Mouse (Mus musculus) lung, postnatal 10 days (tissue): ENCODE measurements at regions not wholly inside any gene's neighbourhood (a gene's known extent, or its start where the extent isn't known, plus 50 kb on each side); places are given as distances from the start of the nearest gene placed in this dataset.

Experiments used
- DNase-seq: peaks from one replicate; pipeline ENCODE4 v3.0.0; 2021

DNA sequence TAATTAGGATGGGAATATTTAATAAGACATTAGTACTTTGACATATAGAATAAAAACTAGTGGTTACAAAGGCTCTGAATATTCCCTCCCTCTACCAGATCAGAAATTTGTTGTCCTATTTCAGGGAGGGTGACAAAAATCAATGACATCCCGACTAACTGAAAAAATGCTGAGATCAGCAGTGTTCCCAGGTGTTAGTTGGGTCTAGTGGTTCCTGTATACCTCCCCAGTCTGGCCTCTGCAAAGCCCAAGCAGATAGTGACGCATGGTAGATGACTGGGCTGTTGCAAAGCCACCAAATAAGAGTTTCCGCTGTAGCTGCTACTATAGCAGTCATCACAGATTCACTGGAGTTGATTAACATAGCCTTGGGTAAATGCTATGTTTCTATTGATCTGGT is 59.9 kb upstream of the Gm4791 start:
- no peak for DNase-seq

DNA sequence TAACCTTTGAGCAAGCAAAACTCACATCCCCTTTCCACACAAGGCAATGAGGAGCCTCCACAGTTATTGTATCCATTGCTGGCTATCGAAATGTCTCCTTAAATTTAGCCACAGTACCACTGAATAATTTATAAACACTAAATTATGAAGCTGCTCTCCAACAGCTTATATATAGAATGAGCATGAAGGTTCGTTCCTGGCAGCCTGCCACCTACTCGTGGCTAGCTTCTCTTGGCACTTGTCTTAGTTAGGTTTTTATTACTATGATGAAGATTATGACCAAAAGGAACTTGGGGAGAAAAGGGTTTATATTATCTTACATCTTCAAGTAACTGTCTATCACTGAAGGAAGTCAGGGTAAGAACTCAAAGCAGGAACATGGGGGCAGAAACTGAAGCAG is 72.9 kb upstream of the Gm4791 start:
- DNase-seq: no peak

DNA sequence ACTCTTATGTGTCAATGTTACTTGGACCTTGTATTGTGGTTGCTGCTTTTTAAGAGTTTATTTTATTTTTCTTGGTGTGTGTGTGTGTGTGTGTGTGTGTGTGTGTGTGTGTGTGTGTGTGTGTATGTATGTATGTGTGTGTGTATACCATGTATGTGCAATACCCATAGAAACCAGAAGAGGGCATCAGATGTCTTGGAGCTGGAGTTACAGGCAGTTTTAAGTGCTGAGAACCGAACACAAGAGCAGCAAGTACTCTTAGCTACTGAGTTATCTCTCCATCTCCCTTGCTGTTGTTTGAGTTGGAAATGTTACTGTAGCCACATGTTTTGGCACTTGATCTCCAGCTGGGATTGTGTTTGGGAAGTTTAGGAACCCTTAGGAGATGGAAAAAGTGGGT is 78.5 kb upstream of the Gm4791 start:
- DNase-seq: no peak

DNA sequence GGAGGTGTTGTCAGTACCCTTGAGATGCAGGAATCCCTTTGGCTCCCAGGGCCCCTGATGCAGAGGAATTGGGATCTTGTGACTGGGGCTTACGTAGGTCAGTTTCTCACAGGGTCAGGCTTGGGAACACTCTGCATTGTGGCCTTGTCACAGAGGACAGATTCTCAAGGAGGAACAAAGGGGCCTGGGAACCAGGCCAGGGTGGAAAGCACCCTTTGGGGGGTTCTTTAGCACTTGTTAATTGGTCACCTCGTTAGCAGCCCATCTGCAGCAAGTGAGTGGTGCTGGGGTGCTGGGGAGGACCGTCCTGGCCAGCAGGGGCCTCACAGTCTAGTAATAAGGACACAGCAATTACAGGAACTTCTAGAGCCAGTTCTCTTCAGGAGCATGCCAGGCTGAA is 85.3 kb upstream of the Gm4791 start:
- peak; percentile 2 for DNase-seq

DNA sequence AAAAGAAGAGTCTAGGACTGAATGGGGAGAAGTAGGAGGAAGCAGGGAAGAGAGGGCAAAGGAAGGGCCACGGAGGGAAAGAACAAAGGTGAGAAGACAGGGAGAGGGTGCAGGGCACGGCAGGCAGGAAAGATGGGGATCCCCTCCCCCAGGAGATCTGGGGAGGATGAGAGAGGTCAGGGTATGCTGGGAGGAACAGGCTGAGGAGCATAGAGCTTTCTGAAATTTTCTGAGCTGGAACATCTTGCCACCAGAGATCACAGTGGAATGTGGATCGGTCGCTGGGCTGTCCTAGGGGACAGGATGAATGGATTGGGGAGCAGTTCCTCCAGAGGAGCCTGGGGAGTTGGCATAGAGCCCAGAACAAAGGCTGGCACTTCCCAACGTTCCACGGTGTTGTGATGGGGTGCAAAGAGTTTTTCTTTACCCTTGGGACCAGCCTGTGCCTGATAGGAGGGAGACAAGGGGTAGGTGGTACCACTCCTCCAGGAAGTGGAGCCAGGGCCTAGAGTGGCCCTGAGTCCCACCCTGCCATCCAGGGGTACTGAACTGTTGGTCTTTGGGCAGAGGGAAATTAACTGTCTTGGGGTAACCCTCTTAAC is 89.0 kb upstream of the Gm4791 start:
- DNase-seq: peak; percentile 30

DNA sequence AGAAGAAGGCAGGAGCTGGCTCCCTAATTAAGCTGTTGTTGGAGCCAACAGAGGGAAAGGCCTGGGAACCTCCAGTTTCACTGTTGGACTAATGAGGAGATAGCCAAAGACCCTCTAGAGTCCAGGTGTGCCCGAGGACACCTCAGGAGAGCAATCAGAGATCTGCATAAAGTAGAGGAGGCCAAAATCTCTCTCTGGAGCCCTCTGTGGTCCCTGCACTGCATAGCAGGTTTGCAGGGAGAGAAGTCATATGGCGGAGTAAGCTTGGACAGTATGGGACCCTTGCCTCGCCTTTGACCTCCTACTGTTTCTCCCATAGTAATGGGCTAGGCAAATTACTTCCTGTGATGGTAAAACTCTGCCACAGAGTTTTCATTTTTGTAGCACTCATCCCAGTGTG is 93.5 kb upstream of the Gm4791 start:
- DNase-seq: no peak

DNA sequence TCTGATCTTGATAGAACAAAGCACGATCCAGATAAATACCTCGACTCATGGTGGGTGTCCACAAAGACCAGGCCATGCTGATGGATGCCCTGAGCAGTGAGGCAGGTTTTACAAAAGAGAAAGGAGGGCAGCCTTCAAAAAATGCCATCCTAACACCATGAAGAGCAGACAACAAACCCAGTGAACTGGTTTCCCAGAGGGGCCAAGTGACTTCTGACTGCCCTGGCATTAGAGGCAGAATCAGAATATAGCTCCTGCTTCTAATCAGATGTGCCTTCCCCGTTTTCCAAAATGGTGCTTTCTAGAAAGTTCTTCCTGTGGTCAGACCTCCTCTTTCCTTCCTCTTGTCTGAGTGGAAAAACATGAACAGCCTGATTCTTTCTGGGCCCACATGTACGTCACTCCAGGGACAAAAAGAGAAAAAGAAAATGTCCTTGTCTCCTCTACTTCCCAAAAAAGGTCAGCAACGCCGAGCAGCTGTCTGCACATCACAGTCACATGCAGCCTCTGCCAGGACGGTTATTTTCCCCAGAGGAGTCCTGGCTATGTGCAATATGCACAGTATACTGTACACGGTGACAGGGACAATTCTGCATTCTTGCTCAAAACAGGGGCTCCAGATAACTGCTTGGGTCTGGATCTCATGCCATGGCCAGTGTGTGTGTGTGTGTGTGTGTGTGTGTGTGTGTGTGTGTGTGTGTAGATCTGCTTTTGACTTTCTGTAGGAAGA is 94.9 kb upstream of the Gm4791 start:
- DNase-seq: peak; percentile 26

DNA sequence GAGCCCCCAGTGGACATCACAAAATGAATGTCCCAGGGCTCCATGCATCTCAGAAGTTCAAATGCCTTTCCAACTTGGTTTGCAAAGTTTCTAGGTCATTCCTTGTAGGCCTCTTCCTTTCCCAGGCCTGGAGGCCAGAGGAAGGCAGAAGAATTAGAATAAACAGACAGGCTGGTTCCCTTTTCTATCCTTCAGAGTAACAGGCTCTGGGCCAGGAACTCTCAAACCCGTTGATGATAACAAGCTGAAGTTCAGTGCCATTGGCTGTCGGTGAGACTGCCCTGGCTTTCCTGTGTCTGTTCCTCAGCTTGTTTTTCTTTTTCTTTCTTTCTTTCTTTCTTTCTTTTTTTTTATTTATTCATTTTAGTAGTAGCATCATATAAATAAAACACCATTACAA is 99.3 kb upstream of the Gm4791 start:
- DNase-seq: no peak

DNA sequence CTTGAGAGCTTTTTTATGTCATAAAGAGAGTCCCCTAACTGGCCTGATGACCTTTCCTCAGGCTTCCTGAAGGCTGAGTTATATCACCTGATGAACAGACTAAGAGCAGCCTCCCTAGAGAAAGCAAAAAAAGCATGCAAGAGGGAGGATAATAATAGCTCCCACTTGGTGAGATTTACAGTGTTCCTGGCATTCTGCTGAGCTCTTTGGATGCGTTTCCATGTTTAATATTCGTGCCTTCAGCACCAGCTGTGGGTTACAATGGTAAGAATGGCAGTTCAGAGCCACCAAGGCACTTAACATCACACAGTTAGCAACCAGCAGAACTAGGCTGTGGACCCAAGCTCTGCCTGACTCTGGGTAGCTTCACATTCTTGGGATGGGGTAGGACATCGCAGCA is 100.4 kb upstream of the Gm4791 start:
- no peak for DNase-seq

DNA sequence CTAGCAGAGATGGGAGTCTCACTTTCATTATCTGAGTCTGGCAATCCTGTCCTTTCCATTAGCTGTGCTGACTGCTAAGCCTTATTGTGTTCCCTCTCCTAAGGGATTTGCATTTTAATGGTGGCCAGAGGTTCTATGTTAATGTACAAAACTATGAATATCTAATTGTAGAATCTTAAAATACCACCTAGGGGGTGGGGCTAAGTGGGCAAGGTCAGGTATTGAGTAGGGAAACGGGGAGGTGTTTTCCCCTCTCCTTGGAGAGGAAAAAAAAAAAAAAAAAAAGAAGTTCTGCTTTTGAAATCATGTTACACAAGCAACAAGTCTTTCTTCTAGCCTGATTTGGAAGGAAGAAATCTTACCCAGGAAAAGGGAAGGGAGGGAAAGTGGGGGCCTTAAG is 106.7 kb upstream of the Gm4791 start:
- DNase-seq: no peak

DNA sequence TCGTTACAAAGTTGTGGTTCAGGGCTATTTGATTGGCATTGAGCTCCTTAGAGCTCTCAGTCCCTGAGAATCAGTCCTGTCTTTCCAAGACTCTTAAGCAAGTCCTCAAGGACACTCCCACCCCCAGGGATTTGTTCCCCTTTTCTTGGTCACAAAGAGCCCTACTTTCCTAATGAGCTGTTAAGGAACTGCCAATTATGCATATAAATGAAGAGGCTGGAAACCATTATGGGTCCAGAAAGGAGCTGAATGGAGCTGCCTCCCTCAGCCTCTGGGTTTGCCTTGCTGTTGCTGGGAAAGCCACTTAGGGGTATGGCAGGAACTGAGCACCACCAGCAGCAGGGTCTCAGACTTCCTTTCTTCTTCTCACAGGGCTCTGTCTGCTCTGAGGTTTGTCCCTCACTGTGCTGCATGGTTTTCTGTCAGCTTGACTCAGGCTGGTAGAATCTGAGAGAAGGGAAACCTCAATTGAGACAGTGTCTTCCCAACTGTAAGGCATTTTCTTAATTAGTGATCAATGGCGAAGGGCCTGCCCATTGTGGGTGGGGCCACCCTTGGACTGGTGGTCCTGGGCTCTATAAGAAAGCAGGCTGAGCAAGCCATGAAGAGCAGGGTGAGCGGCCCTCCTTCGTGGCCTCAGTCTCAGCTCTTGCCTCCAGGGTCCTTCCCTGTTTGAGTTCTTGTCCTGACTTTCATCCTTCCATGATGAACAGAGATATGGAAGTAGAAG is 108.4 kb upstream of the Gm4791 start:
- no peak for DNase-seq

DNA sequence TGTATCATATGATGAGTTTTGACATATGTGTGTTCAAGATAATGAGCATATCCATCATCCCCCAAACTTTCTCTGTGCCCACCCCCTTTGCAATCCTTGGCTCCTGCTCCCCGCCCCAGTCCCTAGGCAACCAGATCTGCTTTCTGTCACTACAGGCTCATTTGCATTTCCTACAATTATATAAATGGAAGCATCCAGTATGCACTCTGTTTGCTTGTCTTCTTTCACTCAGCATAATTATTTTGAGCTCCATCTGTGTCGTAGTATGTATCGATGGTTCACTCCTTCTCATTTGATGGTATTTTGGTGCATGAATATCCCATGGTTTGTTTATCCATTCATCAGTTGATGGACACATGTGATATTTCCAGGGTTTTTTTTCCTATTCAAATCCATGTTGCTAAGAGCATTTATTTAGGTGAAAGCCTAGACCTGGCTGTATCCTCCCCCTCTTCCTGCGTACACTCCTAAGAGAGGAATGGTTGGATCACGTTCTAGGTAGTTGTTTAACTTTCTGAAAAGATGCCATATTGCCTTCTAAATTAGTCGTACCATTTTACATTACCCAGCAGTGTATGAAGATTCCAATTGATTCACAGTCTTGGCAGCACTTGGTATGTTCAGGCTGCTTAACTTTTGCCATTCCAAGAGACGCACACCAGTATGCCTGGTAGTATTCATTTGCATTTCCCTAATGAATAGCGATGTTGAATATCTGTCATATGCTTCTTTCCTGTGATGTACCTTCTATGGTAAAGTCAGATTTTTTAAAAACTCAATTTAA is 127.1 kb upstream of the Gm4791 start:
- no peak for DNase-seq

DNA sequence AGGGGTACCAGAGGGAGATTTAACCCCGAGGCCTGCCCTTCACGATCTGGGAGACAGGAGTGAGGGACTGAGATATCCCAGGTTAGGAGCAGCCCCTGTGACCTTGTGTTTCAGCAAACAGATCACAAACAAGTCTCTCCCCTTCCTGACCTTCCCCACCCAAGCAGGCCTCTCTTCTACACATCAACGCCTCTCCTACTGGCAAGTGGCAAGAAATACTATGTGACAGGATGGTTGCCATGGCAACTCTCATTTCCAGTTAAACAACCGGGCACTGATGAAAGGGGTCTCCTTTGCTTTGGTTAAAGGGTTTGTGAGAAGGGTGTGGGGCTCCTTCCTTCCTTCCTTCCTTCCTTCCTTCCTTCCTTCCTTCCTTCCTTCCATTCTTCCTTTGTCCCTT is 134.6 kb upstream of the Gm4791 start:
- DNase-seq: no peak

DNA sequence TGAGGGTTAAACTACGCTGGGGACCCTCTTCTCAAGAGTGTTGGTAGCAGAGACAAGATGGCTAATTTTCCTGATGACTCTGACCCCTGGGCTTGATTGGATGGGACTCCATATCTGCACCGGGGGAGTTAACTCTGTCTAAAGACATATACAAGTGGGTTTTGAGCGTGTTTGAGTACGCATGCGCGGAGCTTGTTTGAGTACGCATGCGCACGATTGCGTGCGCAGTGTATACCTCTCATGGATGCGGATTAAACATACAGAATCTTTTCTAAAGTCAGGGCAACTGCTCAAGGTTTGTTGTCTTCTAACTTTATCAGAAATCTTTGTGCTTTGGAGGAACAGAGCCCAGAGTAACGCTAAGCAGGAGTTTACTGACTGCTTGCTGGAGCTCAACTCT is 146.8 kb upstream of the Gm4791 start:
- DNase-seq: no peak

DNA sequence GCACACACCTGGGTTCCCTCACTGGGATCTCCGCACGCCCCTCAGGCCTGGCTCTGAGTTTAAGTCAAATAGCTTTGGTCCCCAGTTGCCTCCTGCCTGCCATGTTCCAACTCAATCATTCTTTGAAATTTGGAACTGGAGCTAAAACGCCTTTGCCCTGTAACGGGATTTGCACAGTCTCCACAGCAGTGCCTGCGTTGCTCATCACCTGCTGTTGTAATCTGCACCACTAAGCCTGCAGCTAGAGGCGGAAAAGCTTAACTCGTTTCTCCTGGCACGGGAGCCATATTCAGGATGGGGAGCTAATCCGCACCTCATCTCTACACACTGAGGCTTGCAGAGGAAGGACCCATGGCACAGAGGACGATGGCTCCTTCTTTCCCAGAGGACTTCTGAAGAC is 147.2 kb upstream of the Gm4791 start:
- no peak for DNase-seq

DNA sequence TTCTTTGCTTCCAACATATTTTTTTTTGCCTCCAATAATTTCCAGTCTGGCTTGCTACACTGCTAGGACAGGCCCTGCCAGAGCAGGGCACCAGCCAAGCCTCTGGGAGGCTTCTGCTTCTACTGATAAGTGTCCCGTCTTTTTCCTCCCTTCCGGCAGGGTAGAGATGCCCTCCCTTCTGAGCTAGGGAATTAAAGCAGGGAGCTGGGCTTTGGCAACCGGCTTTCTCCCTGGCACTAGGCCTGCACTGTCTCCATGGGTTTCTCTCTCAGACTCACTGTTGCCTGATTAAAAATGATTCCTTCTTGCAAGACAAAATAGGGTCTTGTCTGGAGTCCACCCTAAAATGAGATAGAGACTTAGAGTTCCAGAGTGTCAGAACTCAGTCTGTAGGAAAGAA is 153.3 kb upstream of the Gm4791 start:
- peak; percentile 10 for DNase-seq

DNA sequence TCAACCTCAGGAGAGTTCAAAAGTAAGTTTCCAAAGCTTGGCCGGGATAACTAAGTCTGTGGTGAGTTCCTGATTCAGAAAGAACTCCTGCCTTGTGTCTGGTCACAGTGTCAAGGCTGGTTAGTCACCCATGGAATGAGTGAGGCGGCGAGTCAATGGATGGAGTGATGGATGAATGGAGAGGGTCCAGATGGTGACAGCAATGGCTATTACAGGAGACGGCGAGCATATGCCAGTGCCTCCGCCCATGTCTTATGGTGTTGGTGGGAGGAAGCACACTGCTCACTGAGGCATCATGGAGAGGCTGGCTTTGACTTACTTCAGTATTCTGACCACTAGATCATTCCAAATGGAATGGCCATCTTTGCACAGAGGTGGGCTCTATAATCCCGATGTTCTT is 154.8 kb upstream of the Gm4791 start:
- no peak for DNase-seq

DNA sequence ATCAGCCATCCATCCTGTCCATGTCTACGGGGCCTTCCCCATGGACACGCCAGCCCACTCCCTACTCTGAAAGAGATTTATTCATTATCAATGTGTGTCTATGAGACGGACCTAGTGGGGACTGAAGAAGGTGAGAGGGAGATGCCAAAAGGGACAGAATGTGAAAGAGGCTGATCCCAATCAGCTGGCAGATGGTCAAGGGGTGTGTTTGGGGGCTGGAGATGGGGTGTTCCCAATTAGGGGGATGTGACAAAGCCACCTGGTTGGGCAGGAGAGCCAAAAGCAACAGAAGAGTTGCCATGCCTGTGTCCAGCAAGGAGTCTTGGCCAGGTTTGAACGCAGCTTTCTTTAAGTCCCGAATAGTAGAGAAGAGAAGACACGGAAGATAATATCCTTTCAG is 157.0 kb upstream of the Gm4791 start:
- no peak for DNase-seq

DNA sequence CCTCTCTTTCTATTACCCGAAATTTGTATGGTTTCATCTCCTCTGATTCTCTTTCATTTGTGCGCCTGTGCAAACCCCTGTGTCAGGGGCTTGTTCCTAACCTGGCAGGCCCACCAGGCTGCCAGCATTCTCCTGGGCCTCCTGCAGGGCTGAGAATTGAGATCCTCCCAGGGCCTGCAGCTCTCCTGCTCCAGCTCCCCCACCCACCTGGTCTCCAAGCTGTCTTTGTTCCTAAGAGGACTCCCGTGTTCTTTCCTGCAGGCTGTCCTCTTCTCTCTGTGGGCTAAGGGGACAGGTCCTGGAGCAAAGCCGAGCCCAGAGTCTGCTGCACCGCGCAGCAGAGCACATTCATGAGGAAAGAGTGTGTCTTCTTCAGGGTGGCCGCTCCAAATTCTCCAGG is 163.3 kb upstream of the Gm4791 start:
- no peak for DNase-seq

DNA sequence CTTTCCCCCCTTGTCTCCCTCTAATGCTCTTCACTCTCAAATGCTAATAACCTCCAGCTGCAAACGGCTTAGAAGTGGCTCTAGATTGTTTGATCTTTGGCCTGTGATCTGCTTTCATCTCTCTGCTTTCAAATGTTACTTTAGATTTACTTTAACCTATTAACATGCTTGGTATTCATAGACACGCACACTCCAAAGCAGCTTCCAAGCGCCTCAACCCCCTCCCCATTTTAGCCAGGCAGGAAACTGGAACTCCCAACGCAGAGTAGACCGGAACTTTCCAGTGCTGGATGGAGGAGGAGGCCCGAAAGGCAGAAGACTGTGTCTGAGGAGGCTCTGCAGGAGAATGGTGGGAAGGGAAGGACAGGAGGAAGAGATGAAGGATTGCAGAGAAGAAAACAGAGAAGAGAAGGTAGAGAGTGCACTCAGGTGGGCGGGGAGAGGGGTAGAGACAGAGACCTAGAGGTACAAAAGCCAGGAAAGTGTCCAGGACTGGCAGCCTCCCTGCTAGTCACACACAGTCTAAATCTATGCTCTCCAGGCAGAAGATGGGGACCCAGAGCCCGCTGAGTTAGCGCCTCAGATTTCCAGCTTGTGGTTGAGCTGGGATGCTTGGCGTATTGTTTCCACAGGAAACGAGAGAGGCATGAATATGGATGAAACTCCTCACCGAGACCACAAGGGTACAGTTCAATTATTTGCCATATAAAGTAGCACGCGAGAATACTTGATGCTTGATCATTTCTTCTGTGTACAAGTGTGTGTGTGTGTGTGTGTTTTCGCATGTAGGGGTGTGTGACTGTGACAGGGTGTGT is 167.6 kb upstream of the Gm4791 start:
- no peak for DNase-seq

DNA sequence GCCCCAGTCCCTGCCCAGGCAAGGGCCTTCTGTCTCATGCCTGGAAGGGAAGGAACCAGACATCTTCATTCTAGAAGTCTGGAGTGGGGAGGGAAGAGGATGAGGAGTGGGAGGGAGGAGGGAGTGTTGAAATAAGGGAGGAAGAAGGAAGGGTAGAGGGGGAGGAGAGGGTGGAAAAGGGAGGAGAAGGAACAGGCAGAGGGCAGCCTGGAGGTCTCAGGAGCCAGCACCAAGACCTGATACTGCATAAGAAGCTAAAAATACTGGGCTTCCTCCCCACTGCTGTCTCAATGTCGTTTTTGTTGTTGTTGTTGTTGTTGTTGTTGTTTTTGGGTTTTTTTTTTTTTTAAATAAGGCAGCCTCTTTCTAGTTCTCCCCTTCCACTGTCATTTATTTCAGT is 168.2 kb upstream of the Gm4791 start:
- DNase-seq: no peak

DNA sequence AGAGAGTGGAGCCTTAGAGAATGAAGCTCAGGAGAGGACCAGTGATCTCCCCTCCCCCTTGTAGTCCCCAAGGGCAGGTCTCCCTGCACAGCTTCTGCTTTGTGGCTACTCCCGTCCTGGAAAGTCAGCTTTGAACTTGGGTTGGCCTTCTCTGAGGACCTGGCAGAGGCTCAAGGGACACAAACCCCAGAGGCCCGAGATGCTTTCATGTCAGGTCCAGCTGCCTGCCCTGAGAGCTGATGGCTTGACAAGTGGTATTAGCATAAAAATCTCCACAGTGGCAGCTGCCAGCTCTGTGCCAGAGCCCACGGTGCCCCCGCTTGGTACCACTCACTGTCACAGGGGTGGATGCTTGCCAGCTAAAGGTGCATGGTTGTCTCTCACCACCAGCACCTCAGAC is 173.8 kb upstream of the Gm4791 start:
- peak; percentile 16 for DNase-seq

DNA sequence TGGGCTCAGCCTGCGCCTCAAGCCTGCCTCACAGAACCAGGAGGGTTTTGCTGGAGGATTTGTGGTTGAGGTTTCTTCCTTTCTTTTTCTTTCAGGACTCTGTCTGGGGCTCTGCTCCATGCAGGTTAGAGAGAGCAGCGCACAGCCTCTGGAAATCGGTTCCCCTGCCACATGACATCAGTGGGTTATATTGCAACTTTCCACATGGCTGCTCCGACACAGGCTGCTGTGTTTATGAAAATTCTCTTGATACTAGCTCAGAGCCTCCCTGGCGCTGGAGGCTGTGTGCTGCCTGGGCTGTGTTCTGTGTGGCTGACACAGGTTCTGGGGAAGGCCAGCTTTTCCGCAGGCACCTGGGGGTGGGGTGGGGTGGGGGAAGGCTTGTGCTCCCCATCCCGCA is 178.7 kb upstream of the Gm4791 start:
- DNase-seq: no peak
